In the genomic region with DNA sequence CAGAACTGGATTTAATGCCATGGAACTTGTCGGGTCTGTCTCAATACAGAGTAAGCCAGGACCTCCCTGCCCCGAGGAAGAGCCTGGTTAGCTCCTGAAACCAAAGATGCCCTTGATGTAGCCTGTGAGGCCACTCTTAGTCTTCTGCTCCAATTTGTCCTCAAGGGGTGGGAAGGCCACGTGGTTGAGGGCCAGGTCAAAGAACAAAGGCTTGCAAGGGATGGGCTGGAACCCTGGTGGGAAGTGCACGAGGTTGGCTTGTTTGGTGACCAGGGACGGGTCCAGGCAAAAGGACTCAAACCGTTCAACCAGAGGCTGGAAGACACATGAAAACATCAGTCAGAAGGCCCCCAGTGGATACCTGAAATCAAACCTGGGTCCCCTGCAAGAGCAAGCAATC, we compare ENCODE assay signal across 30 mouse cellular contexts. TPM values are rescaled to one million over a fixed set of nuclear protein-coding genes. Genes with fewer than 3 reads are reported as not detected.
DNase-seq lines count a peak whose midpoint lies in the region; ATAC-seq and TF ChIP-seq lines count a peak whose summit lies in the region.
"Had no signal": no experiment of that assay in that cellular context is flagged by ENCODE, and none has a peak within 500 bp of the region (broad histone marks: within the 10 kb centered on the region; RNA-seq: fewer than 3 reads in every experiment).

No protein-coding gene starts in this region.

- no peaks in the 10 kb centered on the region for H3K27me3 ChIP-seq in intestine, embryonic 15.5 days (replicated peaks)
- H3K27me3 ChIP-seq in intestine, postnatal 0 days (replicated peaks; ENCODE audit: control insufficient read depth, insufficient read depth, low read length), result no peaks in the 10 kb centered on the region
- no peaks in the 10 kb centered on the region for H3K27me3 ChIP-seq in kidney, adult 2 months (replicated peaks; ENCODE audit: control insufficient read depth, insufficient read depth, low read length)
- no peaks in the 10 kb centered on the region for H3K27me3 ChIP-seq in E14TG2a.4 (ENCODE audit: insufficient read depth, low read length)
- H3K27me3 ChIP-seq: embryonic facial prominence, embryonic 12.5 days; embryonic facial prominence, embryonic 15.5 days; heart, embryonic 13.5 days; hindbrain, embryonic 15.5 days; Patski had no signal

- WGBS in intestine, embryonic 15.5 days, result 68% methylated on average over 6 of the region's 6 CpGs
- WGBS in intestine, postnatal 0 days, result 59% methylated on average over 6 of the region's 6 CpGs
- 52% methylated on average over 6 of the region's 6 CpGs for WGBS in kidney, adult 2 months

- peaks cover 69% of the 10 kb centered on the region for H3K36me3 ChIP-seq in intestine, embryonic 15.5 days
- H3K36me3 ChIP-seq in intestine, postnatal 0 days (ENCODE audit: control insufficient read depth, insufficient read depth), result peaks cover 68% of the 10 kb centered on the region
- H3K36me3 ChIP-seq in kidney, adult 2 months (ENCODE audit: control insufficient read depth, insufficient read depth, low read length), result peaks cover 4% of the 10 kb centered on the region; the same call in 1 of the 2 replicates
- peaks cover 78% of the 10 kb centered on the region for H3K36me3 ChIP-seq in E14TG2a.4 (ENCODE audit: insufficient read depth, low read length)

- H3K27ac ChIP-seq in intestine, embryonic 15.5 days, result 0 out of 2 replicates have a peak overlapping the region, but pooled peaks have one; percentile 27
- no peak overlapping the region; the same call in 1 of the 2 replicates for H3K27ac ChIP-seq in intestine, postnatal 0 days (ENCODE audit: low read depth, low read length)
- H3K27ac ChIP-seq in kidney, adult 2 months (ENCODE audit: insufficient read depth, low read depth, low read length), result no peak overlapping the region
- no peak overlapping the region for H3K27ac ChIP-seq in left cerebral cortex, adult 2 months
- H3K27ac ChIP-seq: embryonic facial prominence, embryonic 12.5 days; embryonic facial prominence, embryonic 15.5 days; heart, adult 2 months; heart, embryonic 10.5 days; heart, embryonic 13.5 days; hindbrain, embryonic 15.5 days had no signal

- peak; percentile 88 for DNase-seq in kidney, adult 2 months
- DNase-seq in kidney, postnatal 4 days, result no peak
- DNase-seq in kidney, postnatal 36 days, result peak; percentile 77 to 80
- no peak for DNase-seq in frontal cortex, postnatal 10 days (ENCODE audit: low spot score in 2 of 2)
- no peak for DNase-seq in left cerebral cortex, adult 2 months (ENCODE audit: extremely low spot score in 1 of 2, low spot score in 2 of 2)
- DNase-seq: adrenal gland, postnatal 10 days; adrenal gland, postnatal 36 days; cerebellum, adult 18-20 months; cerebellum, adult 9-10 months; cerebellum, postnatal 14 days; forebrain, postnatal 0 days; gastrocnemius, postnatal 10 days; gastrocnemius, postnatal 36 days; heart, adult 2 months; heart, postnatal 14 days; heart, postnatal 4 days had no signal

- H3K4me1 ChIP-seq in intestine, embryonic 15.5 days (replicated peaks), result peaks cover 20% of the 10 kb centered on the region
- H3K4me1 ChIP-seq in intestine, postnatal 0 days (replicated peaks; ENCODE audit: control insufficient read depth, insufficient read depth, low read length), result peaks cover 7% of the 10 kb centered on the region
- peaks cover 32% of the 10 kb centered on the region for H3K4me1 ChIP-seq in kidney, adult 2 months (ENCODE audit: control insufficient read depth, insufficient read depth, low read length)
- peaks cover 63% of the 10 kb centered on the region for H3K4me1 ChIP-seq in E14TG2a.4 (replicated peaks; ENCODE audit: low read depth, low read length)
- H3K4me1 ChIP-seq: hindbrain, embryonic 15.5 days had no signal

- intact Hi-C loops in left cerebral cortex, adult 2 months (cut with DNase I), result no loop called here

- no peak overlapping the region for H3K4me2 ChIP-seq in intestine, embryonic 15.5 days (replicated peaks)
- no peak overlapping the region for H3K4me2 ChIP-seq in intestine, postnatal 0 days (replicated peaks; ENCODE audit: low read depth)
- H3K4me2 ChIP-seq: embryonic facial prominence, embryonic 12.5 days; embryonic facial prominence, embryonic 15.5 days; heart, embryonic 13.5 days; hindbrain, embryonic 15.5 days had no signal

- TF ChIP-seq POLR2A in kidney, adult 2 months (IDR thresholded peaks at IDR 0.05; ENCODE audit: low read depth, low read length), result no peak

- no peak overlapping the region for H3K4me3 ChIP-seq in intestine, embryonic 15.5 days (replicated peaks)
- no peak overlapping the region for H3K4me3 ChIP-seq in intestine, postnatal 0 days (ENCODE audit: low read depth, low read length)
- H3K4me3 ChIP-seq in kidney, adult 2 months (ENCODE audit: insufficient read depth, low read depth, low read length), result no peak overlapping the region
- H3K4me3 ChIP-seq in E14TG2a.4 (replicated peaks; ENCODE audit: low read length), result 0 out of 2 replicates have a peak overlapping the region, but pooled peaks have one; percentile 3
- H3K4me3 ChIP-seq in left cerebral cortex, adult 2 months, result no peak overlapping the region
- H3K4me3 ChIP-seq: embryonic facial prominence, embryonic 12.5 days; embryonic facial prominence, embryonic 15.5 days; heart, adult 2 months; heart, embryonic 10.5 days; heart, embryonic 13.5 days; hindbrain, embryonic 15.5 days had no signal

- H3K9me3 ChIP-seq in intestine, embryonic 15.5 days, result no peaks in the 10 kb centered on the region
- no peaks in the 10 kb centered on the region for H3K9me3 ChIP-seq in intestine, postnatal 0 days (ENCODE audit: control insufficient read depth)
- no peaks in the 10 kb centered on the region for H3K9me3 ChIP-seq in E14TG2a.4 (ENCODE audit: low read length)
- H3K9me3 ChIP-seq: embryonic facial prominence, embryonic 12.5 days; embryonic facial prominence, embryonic 15.5 days; G1E; heart, embryonic 10.5 days; heart, embryonic 13.5 days; hindbrain, embryonic 15.5 days had no signal

- H3K9ac ChIP-seq in intestine, embryonic 15.5 days, result no peak overlapping the region
- no peak overlapping the region for H3K9ac ChIP-seq in intestine, postnatal 0 days (ENCODE audit: low read depth, low read length)
- H3K9ac ChIP-seq: embryonic facial prominence, embryonic 12.5 days; embryonic facial prominence, embryonic 15.5 days; forebrain, postnatal 0 days; heart, embryonic 13.5 days; hindbrain, embryonic 15.5 days had no signal

- ATAC-seq in intestine, embryonic 15.5 days, result no peak
- no peak for ATAC-seq in intestine, postnatal 0 days
- ATAC-seq: forebrain, embryonic 14.5 days; forebrain, postnatal 0 days; Patski had no signal

- no peak for TF ChIP-seq CTCF in intestine, postnatal 0 days (IDR thresholded peaks at IDR 0.05; ENCODE audit: low read depth)
- TF ChIP-seq CTCF in kidney, adult 2 months (conservative IDR thresholded peaks at IDR 0.05; ENCODE audit: insufficient read depth, insufficient read length, low read depth, low read length), result no peak
- no peak for TF ChIP-seq CTCF in E14TG2a.4 (conservative IDR thresholded peaks at IDR 0.05; ENCODE audit: low read length)
- no peak for TF ChIP-seq CTCF in left cerebral cortex, adult 2 months (IDR thresholded peaks at IDR 0.05)

RNA-seq across cellular contexts. Expression of gene Evpl, which starts 7.7 kb away (rescaled TPM):
- 3.3 and 3.4 TPM in 2 replicates for polyA plus RNA-seq in intestine, embryonic 15.5 days (2015; fragmentation: Nextera tagmentation; extraction: Ambion mirVana)
- polyA plus RNA-seq in intestine, postnatal 0 days (2015; fragmentation: Nextera tagmentation; extraction: Ambion mirVana), result 1.2 and 1.3 TPM in 2 replicates
- 6.8 and 7.1 TPM in 2 replicates for polyA plus RNA-seq in kidney, adult 2 months (2012; rRNA removed)
- 1 to 10 TPM; 1.4 to 1.5 TPM for total RNA-seq in left cerebral cortex, adult 2 months (2021)

RNA-seq across cellular contexts. Expression of gene Srp68, which starts 28.4 kb away (rescaled TPM):
- polyA plus RNA-seq in intestine, embryonic 15.5 days (2015; fragmentation: Nextera tagmentation; extraction: Ambion mirVana), result 95.2 and 96.7 TPM in 2 replicates
- polyA plus RNA-seq in intestine, postnatal 0 days (2015; fragmentation: Nextera tagmentation; extraction: Ambion mirVana), result 45.2 and 48.7 TPM in 2 replicates
- 53.7 and 53.8 TPM in 2 replicates for polyA plus RNA-seq in kidney, adult 2 months (2012; rRNA removed)
- total RNA-seq in left cerebral cortex, adult 2 months (2021), result 10 to 100 TPM; 70.5 to 75.4 TPM

RNA-seq across cellular contexts. Expression of gene Galr2, which starts 35.1 kb away (rescaled TPM):
- polyA plus RNA-seq in intestine, embryonic 15.5 days (2015; fragmentation: Nextera tagmentation; extraction: Ambion mirVana), result 0.19 and 0.21 TPM in 2 replicates
- polyA plus RNA-seq in intestine, postnatal 0 days (2015; fragmentation: Nextera tagmentation; extraction: Ambion mirVana), result 0.10 and 0.29 TPM in 2 replicates
- polyA plus RNA-seq in kidney, adult 2 months (2012; rRNA removed), result 3.3 and 5.3 TPM in 2 replicates
- not detected for total RNA-seq in left cerebral cortex, adult 2 months (2021)
- total RNA-seq: adrenal gland, postnatal 36 days; forebrain, postnatal 0 days; granulocyte monocyte progenitor cell, adult 5-6 weeks; heart, adult 2 months; heart, postnatal 14 days; heart, postnatal 4 days had no signal
- polyA plus RNA-seq: forebrain, embryonic 11.5 days; frontal cortex, adult 2 months; G1E; heart, embryonic 13.5 days had no signal

RNA-seq across cellular contexts. Expression of gene Acox1, which starts 46.8 kb away (rescaled TPM):
- 56.9 and 59.4 TPM in 2 replicates for polyA plus RNA-seq in intestine, embryonic 15.5 days (2015; fragmentation: Nextera tagmentation; extraction: Ambion mirVana)
- polyA plus RNA-seq in intestine, postnatal 0 days (2015; fragmentation: Nextera tagmentation; extraction: Ambion mirVana), result 98.9 and 114 TPM in 2 replicates
- 251 and 265 TPM in 2 replicates for polyA plus RNA-seq in kidney, adult 2 months (2012; rRNA removed)
- total RNA-seq in left cerebral cortex, adult 2 months (2021), result 100 to 1,000 TPM; 112 to 119 TPM

RNA-seq across cellular contexts. Expression of gene Ten1, which starts 47.0 kb away (rescaled TPM):
- polyA plus RNA-seq in intestine, embryonic 15.5 days (2015; fragmentation: Nextera tagmentation; extraction: Ambion mirVana), result 98.0 and 100 TPM in 2 replicates
- 64.6 and 66.8 TPM in 2 replicates for polyA plus RNA-seq in intestine, postnatal 0 days (2015; fragmentation: Nextera tagmentation; extraction: Ambion mirVana)
- polyA plus RNA-seq in kidney, adult 2 months (2012; rRNA removed), result 20.1 and 21.0 TPM in 2 replicates
- 10 to 100 TPM; 37.2 to 40.0 TPM for total RNA-seq in left cerebral cortex, adult 2 months (2021)

Comparison
In these comparisons a context has a peak if more than half of its experiments do, and no peak if none do; other contexts are left out.
1. DNase-seq: peak in kidney, adult 2 months (single experiment) and kidney, postnatal 36 days (2 of 2); none in kidney, postnatal 4 days (0 of 2), frontal cortex, postnatal 10 days (0 of 2) and left cerebral cortex, adult 2 months (0 of 2).